Mouse (Mus musculus) liver, embryonic 13.5 days (tissue): ENCODE results near the gene 5330417C22Rik. TPM values are rescaled to one million over a fixed set of nuclear protein-coding genes. Genes with fewer than 3 reads are reported as not detected.
"Not testable (repeated sequence)": the region's sequence is repeated elsewhere in the genome, so short reads cannot be mapped to it uniquely, and the experiment has no call there.

Experiments
- ATAC-seq: fragments of 200-750 bp; cut with Nextera tagmentation; 2 replicates; pipeline ENCODE4 v1.8.0; 2017; ENCODE audit warnings: low read depth, mild to moderate bottlenecking, moderate number of reproducible peaks, moderate library complexity
- DNase-seq: peaks from one replicate; pipeline ENCODE4 v3.0.0; 2022
- H3K27ac ChIP-seq: fragments of 300-500 bp; sonication (generic); 2 replicates; pipeline ENCODE4 v1.5.1; 2015; ENCODE audit warnings: moderate library complexity, mild to moderate bottlenecking, inconsistent platforms
- H3K27me3 ChIP-seq: fragments of 300-500 bp; sonication (generic); 2 replicates; pipeline ENCODE4 v1.6.1; 2015; ENCODE audit warnings: mild to moderate bottlenecking, inconsistent platforms
- H3K36me3 ChIP-seq: fragments of 300-500 bp; sonication (generic); 2 replicates; pipeline ENCODE4 v1.6.1; 2015; ENCODE audit warnings: mild to moderate bottlenecking, inconsistent platforms
- H3K4me1 ChIP-seq: fragments of 300-500 bp; sonication (generic); replicated peaks from 2 replicates; pipeline ENCODE4 v1.6.1; 2015; ENCODE audit warnings: inconsistent platforms
- H3K4me2 ChIP-seq: fragments of 300-500 bp; sonication (generic); 2 replicates; pipeline ENCODE4 v1.6.1; 2015; ENCODE audit warnings: inconsistent platforms, mild to moderate bottlenecking, moderate library complexity
- H3K4me3 ChIP-seq: fragments of 300-500 bp; sonication (generic); replicated peaks from 2 replicates; pipeline ENCODE4 v1.5.1; 2015; ENCODE audit warnings: mild to moderate bottlenecking, inconsistent platforms
- H3K9ac ChIP-seq: fragments of 300-500 bp; sonication (generic); 2 replicates; pipeline ENCODE4 v1.6.1; 2015; ENCODE audit warnings: mild to moderate bottlenecking, inconsistent platforms
- H3K9me3 ChIP-seq: fragments of 300-500 bp; sonication (generic); replicated peaks from 2 replicates; pipeline ENCODE4 v1.6.1; 2016; ENCODE audit warnings: inconsistent platforms
- whole genome bisulfite sequencing: fragments of 180-500 bp; shearing (Covaris S2); methylation state at CpG from one replicate; pipeline ENCODE4 v1.1.7; 2015; ENCODE audit not compliant: insufficient replicate concordance; 5-methylcytosine and 5-hydroxymethylcytosine counted together
- polyA plus RNA-seq: library from polyadenylated mRNA; unstranded; fragments of >200 nt; fragmentation: Nextera tagmentation; extraction: Ambion mirVana; gene quantifications from 2 replicates; pipeline ENCODE4 v1.2.1, GENCODE M21; 2015

The 5330417C22Rik gene
- 0.09 and 0.10 TPM in 2 replicates for polyA plus RNA-seq

DNA sequence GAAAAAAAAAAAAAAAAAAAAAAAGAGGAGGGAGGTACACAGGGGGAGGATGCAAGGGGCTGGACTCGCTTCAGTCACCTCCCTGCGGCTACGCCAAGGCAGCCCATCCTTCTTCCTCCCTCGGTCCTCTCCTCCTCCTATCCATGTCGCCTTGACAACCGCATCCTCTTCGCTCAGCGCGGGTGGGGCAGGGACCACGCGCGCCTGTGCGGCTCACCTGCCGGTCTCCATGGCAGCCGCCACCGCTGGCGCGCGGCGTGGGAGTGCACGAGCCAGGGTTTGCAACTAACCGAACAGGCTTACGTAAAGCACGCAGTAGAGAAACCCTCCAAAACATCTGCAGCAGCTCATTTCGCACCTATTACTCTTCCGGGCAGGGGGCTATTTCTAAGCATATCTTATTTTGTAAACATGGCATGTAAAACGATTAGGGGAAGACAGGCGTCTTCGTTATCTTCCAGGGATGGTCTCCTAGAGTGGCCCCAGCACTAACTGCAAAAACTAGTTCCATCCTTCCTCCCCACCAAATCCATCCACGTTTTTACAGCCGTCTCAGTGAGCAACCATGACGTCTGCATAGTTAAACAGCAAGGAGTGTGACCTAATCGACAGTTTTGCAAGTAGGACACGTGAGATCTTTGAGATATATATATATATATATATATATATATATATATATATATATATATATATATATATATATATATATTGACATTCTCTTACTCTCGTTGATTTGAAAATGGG is at the start of gene 5330417C22Rik:
Gene 5330417C22Rik (minus strand): TSS at position 20 of the 744 bp plus-strand sequence.
- Histone ChIP-seq H3K27ac (no peak within 1 kb of the TSS), H3K4me2 (peak within 1 kb of the TSS; percentile 41), H3K27me3 (peaks cover 37% of the 10 kb centered on the region), H3K4me1 (peaks cover 17% of the 10 kb centered on the region), H3K9ac (no peak within 1 kb of the TSS), H3K36me3 (no peaks in the 10 kb centered on the region), H3K9me3 (no peaks in the 10 kb centered on the region), H3K4me3 (peak within 1 kb of the TSS; percentile 31)
- WGBS, result 2% methylated on average over 35 of the region's 35 CpGs
- no peak for DNase-seq
- ATAC-seq, result no peak; the same call in 1 of the 2 replicates

DNA sequence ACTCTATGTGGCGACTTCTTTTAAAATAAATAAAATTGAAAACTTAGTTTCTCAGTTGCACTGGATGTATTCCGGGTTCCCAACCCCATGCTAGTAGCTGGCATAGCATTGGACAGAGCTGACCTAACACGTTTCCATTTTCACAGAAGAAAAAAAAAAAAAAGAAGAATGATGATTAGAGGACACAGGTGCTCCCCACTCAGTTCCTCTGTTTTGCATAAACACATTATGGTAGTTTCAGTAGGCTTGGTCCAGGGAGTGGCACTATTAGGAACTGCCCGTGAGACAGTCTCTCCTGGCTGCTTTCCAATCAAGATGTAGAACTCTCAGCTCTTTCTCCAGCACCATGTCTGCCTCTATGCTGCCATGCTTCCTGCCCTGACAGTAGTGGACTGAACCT is 48.2 kb upstream of the 5330417C22Rik start:
- no peaks in the 10 kb centered on the region for H3K4me1 ChIP-seq
- no peak for ATAC-seq
- no peak overlapping the region for H3K4me2 ChIP-seq
- no peak overlapping the region for H3K4me3 ChIP-seq
- no peaks in the 10 kb centered on the region for H3K36me3 ChIP-seq
- H3K9ac ChIP-seq, result no peak overlapping the region
- H3K9me3 ChIP-seq, result no peaks in the 10 kb centered on the region
- H3K27me3 ChIP-seq, result no peaks in the 10 kb centered on the region
- H3K27ac ChIP-seq, result no peak overlapping the region
- whole genome bisulfite sequencing, result 49% methylated on average over 4 of the region's 4 CpGs
- no peak for DNase-seq

DNA sequence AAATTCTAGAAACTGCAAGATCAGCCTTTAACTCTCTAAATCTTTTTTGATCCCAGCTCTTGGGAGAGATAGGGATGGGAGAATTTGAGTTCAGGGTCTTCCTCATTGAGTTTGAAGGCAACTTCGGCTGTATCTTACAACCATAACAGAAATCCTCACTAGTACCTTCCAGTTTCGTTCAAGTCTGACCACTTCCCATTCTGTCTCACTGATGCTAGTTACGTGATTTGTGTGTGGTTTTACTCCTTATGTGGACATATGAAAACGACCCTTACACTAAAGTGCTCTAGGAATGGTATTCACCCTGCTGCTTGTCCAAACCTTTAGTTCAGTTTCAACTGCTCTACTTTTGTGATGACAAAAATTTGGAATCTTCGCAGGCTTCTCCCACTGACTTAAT is 37.7 kb upstream of the 5330417C22Rik start:
- Histone ChIP-seq H3K4me3 (no peak overlapping the region), H3K4me1 (peaks cover 24% of the 10 kb centered on the region), H3K4me2 (no peak overlapping the region), H3K36me3 (peaks cover 3% of the 10 kb centered on the region; the same call in 1 of the 2 replicates), H3K9me3 (no peaks in the 10 kb centered on the region), H3K27ac (no peak overlapping the region), H3K9ac (no peak overlapping the region), H3K27me3 (peaks cover 6% of the 10 kb centered on the region; the same call in 1 of the 2 replicates)
- 46% methylated on average over 5 of the region's 5 CpGs for WGBS
- DNase-seq (no peak), ATAC-seq (no peak)

DNA sequence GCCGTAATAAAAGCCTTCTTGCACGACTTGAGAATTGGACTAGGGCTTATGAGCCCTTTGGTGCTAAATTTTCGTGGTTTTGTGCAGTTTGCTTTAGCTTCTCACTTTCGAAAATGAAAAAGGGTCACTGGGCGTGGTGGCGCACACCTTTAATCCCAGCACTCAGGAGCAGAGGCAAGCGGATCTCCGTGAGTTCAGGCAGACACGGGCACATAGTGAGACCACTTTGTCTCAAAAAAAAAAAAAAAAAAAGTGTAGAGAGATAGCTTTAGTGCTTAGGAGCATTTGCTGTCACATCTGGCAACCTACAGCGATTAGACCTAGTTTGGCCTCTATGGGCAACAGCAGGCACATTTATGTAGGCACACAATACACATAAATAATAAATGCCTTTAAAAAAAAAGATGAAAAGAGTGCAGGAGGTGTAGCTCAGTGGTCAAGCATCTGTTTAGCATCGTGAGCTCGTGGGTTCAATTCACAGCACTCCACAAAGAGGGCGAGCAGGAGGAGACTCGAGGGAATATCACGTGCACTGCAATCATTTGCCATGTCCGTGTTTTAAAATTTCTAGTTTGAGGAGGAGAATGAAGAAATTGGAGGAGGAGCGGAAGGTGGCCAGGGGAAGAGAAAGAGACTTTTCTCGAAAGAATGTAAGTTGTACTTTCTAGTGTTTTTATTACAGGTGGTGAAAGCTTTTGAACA is 36.1 kb upstream of the 5330417C22Rik start:
- Histone ChIP-seq H3K27me3 (peaks cover 17% of the 10 kb centered on the region), H3K27ac (peak overlapping the region; percentile 78), H3K4me3 (peak overlapping the region; percentile 82), H3K4me1 (peaks cover 24% of the 10 kb centered on the region), H3K4me2 (peak overlapping the region; percentile 89), H3K9me3 (no peaks in the 10 kb centered on the region), H3K9ac (peak overlapping the region; percentile 88), H3K36me3 (no peaks in the 10 kb centered on the region)
- DNase-seq (no peak), ATAC-seq (no peak)
- WGBS, result 36% methylated on average over 18 of the region's 18 CpGs

DNA sequence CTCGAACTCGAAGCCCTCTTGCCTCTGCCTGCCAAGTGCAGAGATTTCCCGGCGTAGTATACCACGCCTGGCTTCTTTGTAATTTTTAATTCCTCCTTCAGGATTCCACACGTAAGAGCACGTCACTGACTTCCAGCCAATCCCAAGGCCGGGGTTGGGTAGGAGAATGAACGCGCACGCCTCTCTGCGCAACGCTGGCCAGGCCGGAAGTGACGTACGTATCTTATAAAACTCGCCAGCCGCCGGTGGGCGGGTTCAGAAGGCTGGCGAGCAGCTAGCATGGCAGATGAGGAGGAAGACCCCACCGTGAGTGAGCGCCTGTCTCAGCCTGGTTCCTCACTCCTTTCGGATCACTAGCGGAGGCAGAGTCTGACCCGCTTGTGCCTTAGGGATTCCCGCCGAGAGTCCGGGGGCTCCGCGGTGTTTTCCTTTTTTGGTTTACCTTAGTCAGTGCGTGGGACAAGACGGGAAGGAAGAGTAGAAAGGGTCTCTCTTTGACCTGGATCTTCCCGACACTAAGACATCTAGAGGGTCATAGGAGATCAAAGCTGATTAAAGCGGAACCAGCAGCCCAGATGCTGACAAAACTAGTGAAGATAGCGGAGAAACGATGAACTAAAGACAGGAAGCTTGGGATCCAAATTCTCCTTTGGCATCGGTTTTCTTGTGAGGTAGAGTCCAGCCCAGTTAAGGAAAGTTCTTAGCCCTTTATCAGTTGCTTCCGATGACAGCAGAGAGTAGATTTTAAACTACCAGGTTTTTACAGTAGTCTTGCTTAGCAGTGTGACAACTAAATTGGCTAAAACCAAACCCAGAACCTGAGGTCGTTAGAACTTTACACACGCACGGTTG is 35.3 kb upstream of the 5330417C22Rik start, which contains the start of gene Taf13:
Gene Taf13 (plus strand): TSS at position 256 of the 852 bp plus-strand sequence.
- H3K27me3 ChIP-seq, result peaks cover 17% of the 10 kb centered on the region
- DNase-seq (peak; percentile 93), ATAC-seq (peak; percentile 98)
- WGBS, result under 1% methylated on average over 42 of the region's 42 CpGs
- no peaks in the 10 kb centered on the region for H3K36me3 ChIP-seq
- no peaks in the 10 kb centered on the region for H3K9me3 ChIP-seq
- H3K4me2 ChIP-seq, result peak within 1 kb of the TSS; percentile 89
- H3K4me3 ChIP-seq, result peak within 1 kb of the TSS; percentile 82
- peak within 1 kb of the TSS; percentile 78 for H3K27ac ChIP-seq
- H3K9ac ChIP-seq, result peak within 1 kb of the TSS; percentile 88
- H3K4me1 ChIP-seq, result peaks cover 24% of the 10 kb centered on the region

DNA sequence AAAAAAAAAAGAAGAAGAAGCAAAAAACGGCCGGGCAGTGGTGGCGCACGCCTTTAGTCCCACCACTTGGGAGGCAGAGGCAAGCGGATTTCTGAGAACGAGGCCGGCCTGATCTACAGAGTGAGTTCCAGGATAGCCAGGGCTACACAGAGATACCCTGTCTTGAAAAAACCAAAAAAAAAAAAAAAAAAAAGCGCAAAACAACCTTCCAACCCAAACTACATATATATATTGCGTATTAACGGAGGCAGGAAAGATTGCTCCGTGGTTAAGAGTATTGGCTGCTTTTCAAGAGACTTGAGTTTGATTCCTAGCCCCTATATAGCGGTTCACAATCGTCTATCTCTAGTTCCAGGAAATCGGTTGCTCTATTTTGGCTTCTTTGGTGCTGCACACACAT is 34.5 kb upstream of the 5330417C22Rik start:
- no peaks in the 10 kb centered on the region for H3K9me3 ChIP-seq
- H3K27ac ChIP-seq, result no peak overlapping the region
- no peak for DNase-seq
- peak overlapping the region; percentile 89 for H3K4me2 ChIP-seq
- peaks cover 17% of the 10 kb centered on the region for H3K27me3 ChIP-seq
- H3K9ac ChIP-seq, result no peak overlapping the region
- H3K4me3 ChIP-seq, result peak overlapping the region; percentile 82
- ATAC-seq, result 0 out of 2 replicates have a peak, but pooled peaks have one; percentile 1
- 71% methylated on average over 14 of the region's 14 CpGs for WGBS
- H3K36me3 ChIP-seq, result no peaks in the 10 kb centered on the region
- H3K4me1 ChIP-seq, result peaks cover 24% of the 10 kb centered on the region

DNA sequence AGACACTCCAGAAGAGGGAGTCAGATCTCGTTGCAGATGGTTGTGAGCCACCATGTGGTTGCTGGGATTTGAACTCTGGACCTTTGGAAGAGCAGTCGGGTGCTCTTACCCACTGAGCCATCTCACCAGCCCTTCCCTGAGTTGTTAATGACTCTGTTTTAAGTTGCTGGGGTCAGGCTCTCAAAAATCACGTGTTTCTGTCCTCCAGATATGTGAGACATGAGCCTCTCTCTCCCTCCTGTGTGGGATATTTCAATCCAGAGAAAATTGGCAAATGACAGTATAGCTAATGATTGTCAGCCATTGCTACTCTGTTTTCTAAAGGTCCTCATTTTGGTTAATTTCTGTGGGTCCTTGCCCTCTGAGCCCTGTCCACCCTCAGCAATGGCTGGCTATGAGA is 33.3 kb upstream of the 5330417C22Rik start:
- Histone ChIP-seq H3K4me1 (peaks cover 24% of the 10 kb centered on the region), H3K27me3 (peaks cover 17% of the 10 kb centered on the region)
- 31% methylated on average over 3 of the region's 3 CpGs for WGBS
- H3K4me2 ChIP-seq, H3K27ac ChIP-seq, H3K36me3 ChIP-seq, H3K9me3 ChIP-seq, ATAC-seq, DNase-seq, H3K9ac ChIP-seq, H3K4me3 ChIP-seq: not testable (repeated sequence)

DNA sequence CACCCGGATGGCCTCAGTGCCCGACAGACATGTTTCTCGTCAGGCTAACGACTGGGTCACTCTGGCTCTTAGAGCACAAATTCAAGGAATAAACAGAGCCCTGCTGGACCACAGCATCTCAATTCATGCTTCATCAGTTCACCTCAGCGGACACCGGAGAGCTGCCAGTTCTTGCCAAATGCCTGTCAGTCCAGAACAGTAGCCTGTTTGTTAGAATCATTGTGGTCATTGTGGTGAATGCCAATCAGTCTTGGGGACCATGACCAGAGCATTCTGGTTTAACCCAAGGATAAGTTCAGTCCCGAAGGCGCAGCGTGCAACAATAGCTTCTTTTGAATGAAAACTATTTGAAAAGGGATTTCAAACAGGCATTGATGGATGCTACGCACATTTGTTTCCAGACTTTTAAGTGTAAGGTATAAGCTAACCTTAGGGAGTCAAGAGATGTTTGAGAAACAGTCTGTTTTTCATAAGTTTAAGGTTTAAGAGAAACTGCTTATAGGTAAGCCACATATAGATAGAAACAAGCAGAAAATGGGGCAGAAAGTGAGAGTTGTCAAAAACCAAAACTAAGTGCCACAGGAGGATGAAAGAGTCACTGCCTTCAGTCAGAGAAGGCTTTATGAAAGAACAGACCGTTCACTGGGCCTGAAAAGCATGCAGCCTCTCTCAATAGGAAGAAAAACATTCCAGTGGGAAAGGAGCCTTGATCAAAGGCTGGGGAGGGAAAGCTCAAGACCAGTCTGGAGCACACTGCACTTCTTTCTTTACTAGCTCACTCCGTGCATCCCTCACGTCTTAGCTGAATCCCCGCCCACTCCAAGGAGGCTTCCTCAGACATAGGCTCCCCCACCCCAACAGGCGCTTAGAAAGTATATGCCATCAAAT is 31.9 kb upstream of the 5330417C22Rik start:
- no peak for ATAC-seq

DNA sequence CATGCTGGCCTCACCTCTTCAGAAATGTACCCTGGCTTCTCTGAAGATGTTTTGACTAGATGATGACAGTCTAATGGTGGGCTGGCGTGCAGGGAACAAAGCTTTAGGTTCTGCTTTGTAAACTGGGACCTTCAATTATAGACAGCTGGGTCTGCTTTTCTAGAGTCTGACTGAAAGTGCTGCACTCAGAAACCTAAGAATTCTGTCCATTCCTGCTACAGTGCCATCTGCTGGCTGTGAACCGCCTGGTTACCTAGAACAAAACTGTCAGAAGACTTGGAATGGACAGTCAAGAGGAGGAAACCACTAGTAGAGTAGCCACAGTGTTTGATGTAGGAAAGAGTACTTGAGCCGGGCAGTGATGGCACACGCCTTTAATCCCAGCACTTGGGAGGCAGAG is 27.0 kb upstream of the 5330417C22Rik start:
- Histone ChIP-seq H3K36me3 (peaks cover 20% of the 10 kb centered on the region), H3K27ac (peak overlapping the region; percentile 90), H3K27me3 (peaks cover 4% of the 10 kb centered on the region; the same call in 1 of the 2 replicates), H3K4me2 (peak overlapping the region; percentile 85), H3K9me3 (no peaks in the 10 kb centered on the region), H3K4me3 (peak overlapping the region; percentile 83), H3K9ac (peak overlapping the region; percentile 69), H3K4me1 (peaks cover 51% of the 10 kb centered on the region)
- ATAC-seq (no peak), DNase-seq (peak; percentile 69)
- WGBS, result 0% methylated on average over 4 of the region's 4 CpGs

More for the DNA sequence above, 31.9 kb upstream of the 5330417C22Rik start:
- DNase-seq, result no peak
- H3K4me1 ChIP-seq, result peaks cover 25% of the 10 kb centered on the region
- H3K9me3 ChIP-seq, result no peaks in the 10 kb centered on the region
- no peaks in the 10 kb centered on the region for H3K36me3 ChIP-seq
- peaks cover 17% of the 10 kb centered on the region for H3K27me3 ChIP-seq
- H3K4me2 ChIP-seq, result no peak overlapping the region
- no peak overlapping the region for H3K4me3 ChIP-seq
- no peak overlapping the region for H3K9ac ChIP-seq
- H3K27ac ChIP-seq, result no peak overlapping the region
- 56% methylated on average over 15 of the region's 15 CpGs for WGBS

DNA sequence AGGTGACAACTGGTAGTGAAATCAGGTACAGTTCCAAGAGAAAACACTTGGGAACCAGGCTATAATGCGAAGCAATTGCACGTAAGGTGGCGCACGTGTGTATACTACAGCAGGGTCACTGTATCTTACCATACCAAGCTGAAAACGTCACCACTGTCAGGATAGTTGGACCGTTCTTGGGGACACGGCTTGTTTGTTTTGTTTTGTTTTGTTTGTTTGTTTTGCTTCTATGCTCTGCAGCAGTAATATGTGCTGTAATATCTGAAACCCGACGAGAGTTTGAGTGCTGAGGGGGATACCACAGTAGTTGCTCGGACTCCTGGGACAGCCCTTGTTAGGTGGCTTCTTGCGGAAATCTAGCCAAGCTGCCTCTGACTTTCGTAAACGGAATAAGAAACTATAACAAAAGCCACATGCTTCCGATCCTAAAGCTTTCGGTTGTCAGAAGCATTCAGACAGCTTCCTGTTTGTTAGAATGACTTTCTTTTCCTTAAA is 26.5 kb upstream of the 5330417C22Rik start:
- Histone ChIP-seq H3K4me1 (peaks cover 56% of the 10 kb centered on the region), H3K36me3 (peaks cover 23% of the 10 kb centered on the region), H3K9me3 (no peaks in the 10 kb centered on the region), H3K4me3 (peak overlapping the region; percentile 83), H3K9ac (peak overlapping the region; percentile 69), H3K27me3 (peaks cover under 1% of the 10 kb centered on the region; the same call in 1 of the 2 replicates), H3K27ac (peak overlapping the region; percentile 90), H3K4me2 (peak overlapping the region; percentile 85)
- ATAC-seq (peak; percentile 67), DNase-seq (no peak)
- WGBS, result 3% methylated on average over 15 of the region's 15 CpGs
